Mouse (Mus musculus) neural tube, embryonic 11.5 days (tissue): Measurements from ENCODE around the gene Celf2. TPM values are rescaled to one million over a fixed set of nuclear protein-coding genes. Genes with fewer than 3 reads are reported as not detected.

Experiments used
- ATAC-seq: fragments of 200-750 bp; cut with Nextera tagmentation; 2 replicates; pipeline ENCODE4 v1.8.0; 2017; ENCODE audit warnings: moderate number of reproducible peaks, mild to moderate bottlenecking, moderate TSS enrichment, moderate library complexity; ENCODE audit not compliant: insufficient read depth, low FRiP score, low TSS enrichment
- DNase-seq: peaks from one replicate; pipeline ENCODE4 v3.0.0-alpha.2; 2015; ENCODE audit warnings: low spot score
- H3K27ac ChIP-seq: fragments of 300-500 bp; sonication (generic); 2 replicates; pipeline ENCODE4 v1.5.1; 2014; ENCODE audit warnings: low read depth, mild to moderate bottlenecking, low read length
- H3K27me3 ChIP-seq: fragments of 300-500 bp; sonication (generic); 2 replicates; pipeline ENCODE4 v1.6.1; 2014; ENCODE audit warnings: mild to moderate bottlenecking, low read length, mixed read lengths; ENCODE audit not compliant: control insufficient read depth, insufficient read depth
- H3K36me3 ChIP-seq: fragments of 300-500 bp; sonication (generic); 2 replicates; pipeline ENCODE4 v1.6.1; 2014; ENCODE audit warnings: mild to moderate bottlenecking, low read length, moderate library complexity, mixed read lengths; ENCODE audit not compliant: control insufficient read depth, insufficient read depth
- H3K4me1 ChIP-seq: fragments of 300-500 bp; sonication (generic); 2 replicates; pipeline ENCODE4 v1.6.1; 2014; ENCODE audit warnings: low read length, mixed read lengths; ENCODE audit not compliant: control insufficient read depth, insufficient read depth
- H3K4me2 ChIP-seq: fragments of 300-500 bp; sonication (generic); 2 replicates; pipeline ENCODE4 v1.6.1; 2014; ENCODE audit warnings: low read depth, mild to moderate bottlenecking, moderate library complexity
- H3K4me3 ChIP-seq: fragments of 300-500 bp; sonication (generic); 2 replicates; pipeline ENCODE4 v1.5.1; 2014; ENCODE audit warnings: low read depth, low read length
- H3K9ac ChIP-seq: fragments of 300-500 bp; sonication (generic); 2 replicates; pipeline ENCODE4 v1.6.1; 2014; ENCODE audit warnings: mild to moderate bottlenecking, low read length
- H3K9me3 ChIP-seq: fragments of 300-500 bp; sonication (generic); 2 replicates; pipeline ENCODE4 v1.6.1; 2016; ENCODE audit warnings: low read length; ENCODE audit not compliant: control insufficient read depth
- WGBS: fragments of 180-500 bp; shearing (Covaris S2); extraction: QIAGEN DNeasy Blood & Tissue Kit; methylation state at CpG from one replicate; pipeline ENCODE4 v1.1.7; 2014; 5-methylcytosine and 5-hydroxymethylcytosine counted together
- polyA plus RNA-seq: library from polyadenylated mRNA; unstranded; fragments of >200 nt; fragmentation: Nextera tagmentation; extraction: Ambion mirVana; gene quantifications from 2 replicates; pipeline ENCODE4 v1.2.1, GENCODE M21; 2014

Celf2 gene
- polyA plus RNA-seq, 1 experiment from 2014 or later: 70.3 TPM

DNA sequence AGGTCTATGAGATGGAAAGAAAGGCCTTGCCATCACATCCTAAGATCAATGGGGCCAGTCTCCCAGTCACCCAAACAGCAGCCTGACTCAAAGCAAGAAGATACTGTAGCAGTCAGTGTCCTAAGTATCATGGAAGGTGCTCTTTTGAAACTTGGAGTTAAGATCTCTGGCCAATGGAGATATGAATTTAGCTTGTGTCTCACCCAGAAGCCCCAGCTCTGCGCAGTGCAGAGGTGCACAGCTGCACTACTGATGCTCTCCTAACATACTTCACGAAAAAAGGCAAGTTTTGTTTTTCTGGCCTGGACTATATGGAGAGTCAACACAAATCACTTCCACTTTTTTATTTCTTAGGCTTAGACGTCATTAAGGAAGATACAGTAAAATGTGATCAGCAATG lies 793.8 kb downstream of the Celf2 start:
- Histone ChIP-seq H3K9me3 (no peaks in the 10 kb centered on the region), H3K27ac (no peak overlapping the region), H3K27me3 (no peaks in the 10 kb centered on the region), H3K4me3 (no peak overlapping the region), H3K4me1 (no peaks in the 10 kb centered on the region), H3K9ac (no peak overlapping the region), H3K4me2 (no peak overlapping the region), H3K36me3 (no peaks in the 10 kb centered on the region)
- 94% methylated on average over 3 of the region's 3 CpGs for WGBS
- DNase-seq (no peak), ATAC-seq (no peak)

DNA sequence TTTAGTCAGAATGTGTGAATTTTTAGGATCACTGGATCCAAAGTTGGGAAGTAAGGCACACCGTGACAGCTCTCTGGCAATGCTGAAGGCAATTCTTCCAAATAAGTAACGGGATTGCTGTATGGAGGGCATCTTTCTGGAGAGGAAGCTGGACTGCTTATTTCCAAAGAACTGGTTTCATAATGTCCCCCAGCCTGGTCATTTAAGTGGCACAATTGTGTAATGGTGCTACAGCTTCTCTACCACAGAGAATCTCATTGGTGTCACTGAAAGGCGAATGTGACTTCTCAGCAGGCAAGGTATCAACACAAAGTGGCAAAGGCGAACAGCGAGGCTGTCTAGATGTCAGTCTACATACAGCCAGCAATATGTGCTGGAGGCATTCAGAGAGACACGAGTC lies 795.8 kb downstream of the Celf2 start:
- Histone ChIP-seq H3K4me3 (no peak overlapping the region), H3K9ac (no peak overlapping the region), H3K9me3 (no peaks in the 10 kb centered on the region), H3K4me1 (no peaks in the 10 kb centered on the region), H3K4me2 (no peak overlapping the region), H3K36me3 (no peaks in the 10 kb centered on the region), H3K27me3 (no peaks in the 10 kb centered on the region), H3K27ac (no peak overlapping the region)
- no peak for DNase-seq
- ATAC-seq: no peak
- WGBS: 92% methylated on average over 6 of the region's 6 CpGs

DNA sequence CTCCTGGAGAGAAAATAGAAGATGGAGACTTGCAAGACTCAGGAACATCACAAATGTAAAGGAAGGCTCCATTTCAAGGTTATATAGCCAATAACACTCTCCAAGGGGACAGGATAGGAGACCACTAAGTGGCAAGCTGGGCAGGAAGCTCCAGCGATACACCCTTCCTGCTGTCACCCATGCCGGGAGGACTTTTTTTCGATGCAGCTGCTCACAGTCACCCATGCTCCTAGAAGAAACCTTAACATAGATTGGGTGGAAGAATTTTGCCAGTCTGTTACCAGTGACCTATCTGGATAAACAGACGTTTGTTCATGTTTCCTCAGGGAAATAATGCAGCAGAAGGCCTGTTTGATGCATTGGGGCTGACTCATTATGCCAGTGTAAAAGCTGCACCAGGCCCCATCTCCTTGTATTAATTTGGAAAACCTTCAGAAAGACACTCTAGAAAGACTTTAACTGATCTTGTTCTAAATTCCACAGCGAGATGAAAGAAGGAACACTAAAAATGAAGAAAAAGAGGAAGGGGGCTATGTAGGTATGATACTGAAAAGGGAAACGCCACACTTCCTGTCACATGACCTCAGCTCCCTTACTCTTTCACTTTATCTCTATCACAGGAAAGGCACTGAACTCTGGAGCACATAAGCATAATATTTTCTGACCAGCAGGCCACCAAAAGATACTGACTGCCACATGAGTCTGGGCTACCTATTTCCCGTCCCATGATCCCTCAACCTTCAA lies 798.5 kb downstream of the Celf2 start:
- Histone ChIP-seq H3K4me3 (no peak overlapping the region), H3K4me1 (no peaks in the 10 kb centered on the region), H3K27ac (no peak overlapping the region), H3K9ac (no peak overlapping the region), H3K36me3 (no peaks in the 10 kb centered on the region), H3K4me2 (no peak overlapping the region), H3K9me3 (no peaks in the 10 kb centered on the region), H3K27me3 (no peaks in the 10 kb centered on the region)
- WGBS: 89% methylated on average over 7 of the region's 7 CpGs
- ATAC-seq: no peak
- no peak for DNase-seq

DNA sequence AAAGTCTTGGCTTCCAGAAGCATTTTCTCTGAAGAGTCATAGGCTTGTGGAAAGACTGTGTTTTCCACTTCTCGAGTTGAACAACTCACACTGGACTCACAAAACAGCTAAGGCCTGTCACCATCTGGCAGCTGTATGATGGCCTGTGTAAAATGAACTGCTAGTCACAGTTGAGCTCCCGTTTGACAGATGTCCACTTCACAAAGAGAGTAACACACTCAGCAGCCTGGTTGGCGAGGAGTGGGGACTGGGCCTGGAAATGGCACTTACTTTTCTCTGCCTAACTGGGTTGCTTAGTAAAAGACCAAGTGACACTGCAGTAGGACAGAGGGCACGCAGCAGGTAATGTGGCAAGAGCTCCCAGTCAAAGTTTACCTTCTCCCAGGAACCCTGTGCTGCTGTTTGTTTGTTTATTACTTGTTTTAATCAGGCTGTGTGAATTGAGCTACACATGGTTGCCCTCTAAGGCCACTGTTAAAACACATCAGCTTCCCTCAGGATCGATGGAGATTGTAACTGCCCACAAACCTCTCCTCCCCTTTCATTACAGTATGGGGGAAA lies 801.3 kb downstream of the Celf2 start:
- H3K27me3 ChIP-seq: no peaks in the 10 kb centered on the region
- H3K27ac ChIP-seq: no peak overlapping the region; the same call in 1 of the 2 replicates
- H3K4me3 ChIP-seq: no peak overlapping the region
- ATAC-seq (peak; percentile 65), DNase-seq (no peak)
- H3K9ac ChIP-seq: no peak overlapping the region
- H3K4me1 ChIP-seq: no peaks in the 10 kb centered on the region
- H3K9me3 ChIP-seq: no peaks in the 10 kb centered on the region
- H3K4me2 ChIP-seq: no peak overlapping the region
- 32% methylated on average over 5 of the region's 5 CpGs for WGBS
- H3K36me3 ChIP-seq: no peaks in the 10 kb centered on the region

DNA sequence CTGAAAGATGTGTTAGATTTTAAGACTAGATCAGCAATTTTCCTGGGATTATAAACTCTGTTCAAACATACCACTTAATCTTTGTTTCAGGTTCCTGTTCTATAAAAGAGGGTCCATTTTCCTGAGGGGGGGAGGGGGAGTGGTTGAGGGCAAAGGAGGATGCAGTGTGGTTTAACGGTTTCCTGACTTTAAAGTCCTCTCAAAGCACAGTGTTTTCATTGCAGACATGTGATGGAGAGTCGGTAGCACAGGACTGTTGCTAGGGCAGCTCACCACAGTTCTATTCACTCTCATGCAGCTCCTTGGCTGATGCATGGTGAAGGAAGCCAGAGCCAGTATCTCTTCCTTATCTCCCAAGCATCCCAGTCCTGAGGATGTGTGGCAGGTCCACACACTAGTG lies 802.1 kb downstream of the Celf2 start:
- ATAC-seq (no peak), DNase-seq (no peak)
- Histone ChIP-seq H3K4me3 (no peak overlapping the region), H3K9ac (no peak overlapping the region), H3K27me3 (no peaks in the 10 kb centered on the region), H3K27ac (no peak overlapping the region), H3K4me1 (no peaks in the 10 kb centered on the region), H3K9me3 (no peaks in the 10 kb centered on the region), H3K4me2 (no peak overlapping the region), H3K36me3 (no peaks in the 10 kb centered on the region)
- WGBS: 28% methylated on average over 2 of the region's 2 CpGs

DNA sequence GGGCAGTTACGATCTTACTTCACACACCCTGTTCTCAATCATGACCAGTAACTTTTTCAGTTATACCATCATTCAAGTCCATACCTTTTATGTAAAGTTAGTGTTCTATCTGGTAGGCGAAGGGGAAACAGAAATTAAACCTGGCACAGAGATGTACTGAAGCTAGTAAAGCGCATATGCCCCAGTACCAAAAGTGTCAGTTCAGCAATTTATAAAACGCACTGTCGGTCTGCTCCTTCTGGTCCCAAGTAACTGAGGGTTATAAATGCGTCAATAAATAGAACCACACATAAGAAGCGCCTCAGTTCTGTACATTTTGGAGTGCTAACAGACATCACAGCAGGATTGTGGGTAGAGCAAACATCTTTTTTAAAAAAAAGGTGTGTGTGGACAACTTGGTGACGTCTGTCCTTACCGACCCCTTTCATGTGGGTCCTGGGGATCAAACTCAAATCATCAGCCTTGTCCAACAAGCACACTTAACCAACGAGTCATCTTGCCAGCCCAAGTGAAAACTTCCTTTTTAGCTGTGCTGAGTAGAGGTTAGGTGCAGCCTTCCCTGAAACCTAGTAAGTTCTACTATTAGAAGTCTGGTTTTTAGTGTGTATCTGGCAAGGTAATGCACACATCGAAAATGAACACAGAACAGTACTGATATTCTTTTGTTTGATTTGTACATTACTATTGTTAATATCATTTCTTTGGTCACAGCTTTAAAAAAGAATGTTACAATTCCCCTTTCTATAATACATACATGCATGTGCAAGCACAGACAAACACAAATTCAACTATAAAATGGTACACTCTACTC lies 803.2 kb downstream of the Celf2 start:
- H3K27me3 ChIP-seq: no peaks in the 10 kb centered on the region
- no peaks in the 10 kb centered on the region for H3K9me3 ChIP-seq
- 82% methylated on average over 11 of the region's 11 CpGs for WGBS
- DNase-seq: no peak
- no peak overlapping the region for H3K27ac ChIP-seq
- H3K4me2 ChIP-seq: no peak overlapping the region
- ATAC-seq: no peak
- H3K4me3 ChIP-seq: no peak overlapping the region
- no peaks in the 10 kb centered on the region for H3K4me1 ChIP-seq
- no peak overlapping the region for H3K9ac ChIP-seq
- no peaks in the 10 kb centered on the region for H3K36me3 ChIP-seq

DNA sequence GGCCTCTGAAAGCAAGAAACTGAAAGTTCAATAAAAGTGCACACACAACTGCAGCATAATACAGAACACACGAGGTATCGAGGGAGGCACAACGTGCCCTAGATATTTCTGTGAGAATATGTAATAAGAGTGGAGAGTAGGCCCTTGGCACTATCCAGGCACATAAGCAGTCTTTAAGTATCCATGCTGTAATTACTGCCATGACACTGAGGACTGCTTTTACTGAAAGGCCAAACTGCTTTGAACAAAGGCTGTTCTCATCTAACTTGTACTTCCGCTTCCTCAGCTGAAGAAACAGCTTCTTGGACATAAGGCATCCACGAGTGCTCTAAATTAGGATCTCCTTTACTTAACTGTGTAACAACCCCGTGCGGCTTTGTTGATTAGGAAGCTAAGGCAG lies 803.9 kb downstream of the Celf2 start:
- Histone ChIP-seq H3K27ac (no peak overlapping the region), H3K9me3 (no peaks in the 10 kb centered on the region), H3K36me3 (no peaks in the 10 kb centered on the region), H3K4me1 (no peaks in the 10 kb centered on the region), H3K27me3 (no peaks in the 10 kb centered on the region), H3K4me3 (no peak overlapping the region), H3K9ac (no peak overlapping the region), H3K4me2 (no peak overlapping the region)
- WGBS: 84% methylated on average over 7 of the region's 7 CpGs
- ATAC-seq: no peak
- no peak for DNase-seq

DNA sequence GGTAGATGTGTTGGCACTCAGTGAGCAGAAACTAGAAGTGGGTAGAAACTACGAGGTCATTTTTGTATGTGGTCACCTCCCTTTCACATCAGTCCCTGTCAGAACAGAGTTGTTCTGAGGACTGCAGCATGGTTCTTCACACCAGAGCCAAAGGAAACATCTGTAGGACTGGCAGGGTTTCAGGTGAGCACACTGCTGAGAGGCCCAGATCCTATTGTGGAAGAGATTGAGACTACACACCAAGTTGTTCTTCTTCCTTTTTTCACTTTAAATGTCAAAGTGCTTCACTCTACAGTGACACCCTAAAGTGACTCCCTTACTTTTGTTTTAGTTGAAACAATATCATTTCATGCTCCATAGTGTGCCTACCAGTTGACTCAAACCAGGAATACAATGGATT lies 804.6 kb downstream of the Celf2 start:
- no peak for ATAC-seq
- H3K4me2 ChIP-seq: no peak overlapping the region
- WGBS: 84% methylated on average over 1 of the region's 1 CpGs

More for the DNA sequence above, 804.6 kb downstream of the Celf2 start:
- Histone ChIP-seq H3K4me1 (no peaks in the 10 kb centered on the region), H3K36me3 (no peaks in the 10 kb centered on the region), H3K27ac (no peak overlapping the region), H3K9ac (no peak overlapping the region), H3K9me3 (no peaks in the 10 kb centered on the region), H3K4me3 (no peak overlapping the region), H3K27me3 (no peaks in the 10 kb centered on the region)
- DNase-seq: no peak
